Mouse (Mus musculus): ENCODE data around the gene Prkg1. TPM values are rescaled to one million over a fixed set of nuclear protein-coding genes. Genes with fewer than 3 reads are reported as not detected.
A peak's percentile ranks its signal among the peaks of the same experiment; 100 is the strongest.

The Prkg1 gene
- polyA plus RNA-seq, 1 experiment from 2014 or later, result 11.5 TPM

GRCm38 (mm10) chr19:31714418-31714817, 50.4 kb downstream of the Prkg1 start:
- H3K36me3 ChIP-seq, result no peaks in the 10 kb centered on the region
- WGBS, result 89% methylated on average over 4 of the region's 4 CpGs
- no peaks in the 10 kb centered on the region for H3K4me1 ChIP-seq
- H3K27ac ChIP-seq, result no peak overlapping the region
- no peak overlapping the region for H3K4me2 ChIP-seq (replicated peaks)
- no peaks in the 10 kb centered on the region for H3K9me3 ChIP-seq
- ATAC-seq (ENCODE audit: low FRiP score, low read depth), result no peak
- no peak overlapping the region for H3K4me3 ChIP-seq
- no peak overlapping the region for H3K9ac ChIP-seq
- no peaks in the 10 kb centered on the region for H3K27me3 ChIP-seq (replicated peaks)

GRCm38 (mm10) chr19:31713321-31713720, 51.5 kb downstream of the Prkg1 start:
- whole genome bisulfite sequencing, result 75% methylated on average over 4 of the region's 4 CpGs
- no peak overlapping the region for H3K4me2 ChIP-seq (replicated peaks)
- H3K4me3 ChIP-seq, result no peak overlapping the region
- no peaks in the 10 kb centered on the region for H3K36me3 ChIP-seq
- no peak overlapping the region for H3K9ac ChIP-seq
- H3K9me3 ChIP-seq, result no peaks in the 10 kb centered on the region
- H3K27me3 ChIP-seq (replicated peaks), result no peaks in the 10 kb centered on the region
- no peaks in the 10 kb centered on the region for H3K4me1 ChIP-seq
- ATAC-seq (ENCODE audit: low FRiP score, low read depth), result no peak
- no peak overlapping the region for H3K27ac ChIP-seq

DNA sequence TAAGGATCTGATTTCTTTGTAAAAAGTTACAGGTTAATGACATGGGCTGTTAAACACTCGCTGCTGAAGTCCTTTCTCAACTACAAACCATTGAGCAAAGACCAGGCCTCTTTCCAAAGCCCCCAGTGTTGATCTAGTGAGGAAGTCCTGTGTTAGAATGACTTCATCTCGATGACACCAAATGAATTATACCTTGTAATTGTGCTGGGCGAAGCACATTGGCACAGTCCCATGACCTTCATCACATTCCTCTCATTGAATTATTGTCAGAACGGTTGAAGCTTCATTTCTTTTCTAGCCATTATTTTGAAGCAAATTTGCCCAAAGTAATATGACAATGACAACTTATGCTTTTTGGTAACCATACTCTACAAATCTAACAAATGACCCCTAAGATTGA, 54.5 kb downstream of the Prkg1 start:
- no peaks in the 10 kb centered on the region for H3K27me3 ChIP-seq (replicated peaks)
- H3K4me1 ChIP-seq, result no peaks in the 10 kb centered on the region
- no peak overlapping the region for H3K27ac ChIP-seq
- H3K36me3 ChIP-seq, result no peaks in the 10 kb centered on the region
- H3K9me3 ChIP-seq, result no peaks in the 10 kb centered on the region
- WGBS, result 84% methylated on average over 4 of the region's 4 CpGs
- no peak for ATAC-seq (ENCODE audit: low FRiP score, low read depth)
- no peak overlapping the region for H3K9ac ChIP-seq
- H3K4me2 ChIP-seq (replicated peaks), result no peak overlapping the region
- H3K4me3 ChIP-seq, result no peak overlapping the region

- H3K4me3 ChIP-seq, result no peak overlapping the region
- no peaks in the 10 kb centered on the region for H3K27me3 ChIP-seq (replicated peaks)
- H3K36me3 ChIP-seq, result no peaks in the 10 kb centered on the region
- H3K27ac ChIP-seq, result no peak overlapping the region
- no peak overlapping the region for H3K9ac ChIP-seq
- H3K9me3 ChIP-seq, result no peaks in the 10 kb centered on the region
- H3K4me1 ChIP-seq, result no peaks in the 10 kb centered on the region
- ATAC-seq (ENCODE audit: low FRiP score, low read depth), result no peak
- no peak overlapping the region for H3K4me2 ChIP-seq (replicated peaks)
Measured at GRCm38 (mm10) chr19:31703991-31704390, 60.8 kb downstream of the Prkg1 start.

DNA sequence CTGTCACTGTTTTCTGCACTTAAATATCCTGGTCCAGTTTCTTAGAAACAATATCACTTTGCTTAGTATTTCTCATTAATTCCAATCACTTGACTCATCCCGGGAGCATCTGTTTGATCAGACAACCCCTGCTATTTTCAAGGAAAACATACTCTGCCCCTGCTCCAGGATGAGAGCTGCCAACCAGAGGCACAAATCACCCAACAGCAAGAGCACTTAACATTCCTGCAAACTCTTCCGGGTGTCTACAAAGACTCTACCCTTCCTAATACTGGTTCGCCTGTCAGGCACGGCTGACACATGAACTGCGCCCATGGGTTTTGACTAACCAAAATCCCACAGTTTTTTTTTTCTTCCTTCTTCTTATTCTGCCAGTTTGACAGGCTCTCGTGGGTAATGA, 65.9 kb downstream of the Prkg1 start:
- H3K9ac ChIP-seq, result no peak overlapping the region
- no peak overlapping the region for H3K4me2 ChIP-seq (replicated peaks)
- WGBS, result 82% methylated on average over 6 of the region's 6 CpGs
- H3K9me3 ChIP-seq, result no peaks in the 10 kb centered on the region
- H3K4me3 ChIP-seq, result no peak overlapping the region
- no peak overlapping the region for H3K27ac ChIP-seq
- H3K4me1 ChIP-seq, result no peaks in the 10 kb centered on the region
- no peak for ATAC-seq (ENCODE audit: low FRiP score, low read depth)
- H3K36me3 ChIP-seq, result no peaks in the 10 kb centered on the region
- no peaks in the 10 kb centered on the region for H3K27me3 ChIP-seq (replicated peaks)

- ATAC-seq (ENCODE audit: low FRiP score, low read depth), result no peak
- Histone ChIP-seq H3K4me3 (no peak overlapping the region), H3K36me3 (no peaks in the 10 kb centered on the region), H3K4me2 (replicated peaks) (no peak overlapping the region), H3K4me1 (no peaks in the 10 kb centered on the region), H3K27me3 (replicated peaks) (no peaks in the 10 kb centered on the region), H3K9me3 (no peaks in the 10 kb centered on the region), H3K9ac (no peak overlapping the region), H3K27ac (no peak overlapping the region)
- WGBS, result 52% methylated on average over 1 of the region's 1 CpGs
Measured at GRCm38 (mm10) chr19:31680821-31681220, 84.0 kb downstream of the Prkg1 start.

DNA sequence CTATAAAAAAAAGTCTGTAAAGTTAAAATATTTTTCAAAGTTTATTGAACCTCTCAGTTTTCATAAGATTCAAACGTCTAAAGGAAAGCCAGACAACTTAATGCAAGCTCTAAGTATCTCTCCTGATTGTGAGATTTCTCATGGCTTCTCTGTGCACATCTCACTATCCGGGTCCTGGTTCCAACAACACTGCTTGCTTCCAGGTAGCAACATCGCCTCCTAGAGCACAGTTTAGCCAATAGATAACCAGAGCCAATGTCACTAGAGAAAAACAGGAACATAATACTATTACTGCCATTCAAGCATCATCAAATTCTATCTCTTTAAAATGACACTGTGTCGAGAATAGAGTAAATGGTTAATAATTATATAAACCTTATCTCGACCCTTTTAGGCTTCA, 86.5 kb downstream of the Prkg1 start:
- Histone ChIP-seq H3K4me3 (no peak overlapping the region), H3K36me3 (no peaks in the 10 kb centered on the region), H3K27ac (no peak overlapping the region), H3K4me2 (replicated peaks) (no peak overlapping the region), H3K9ac (no peak overlapping the region), H3K27me3 (replicated peaks) (no peaks in the 10 kb centered on the region), H3K9me3 (no peaks in the 10 kb centered on the region), H3K4me1 (no peaks in the 10 kb centered on the region)
- no peak for ATAC-seq (ENCODE audit: low FRiP score, low read depth)
- WGBS, result 50% methylated on average over 5 of the region's 5 CpGs

DNA sequence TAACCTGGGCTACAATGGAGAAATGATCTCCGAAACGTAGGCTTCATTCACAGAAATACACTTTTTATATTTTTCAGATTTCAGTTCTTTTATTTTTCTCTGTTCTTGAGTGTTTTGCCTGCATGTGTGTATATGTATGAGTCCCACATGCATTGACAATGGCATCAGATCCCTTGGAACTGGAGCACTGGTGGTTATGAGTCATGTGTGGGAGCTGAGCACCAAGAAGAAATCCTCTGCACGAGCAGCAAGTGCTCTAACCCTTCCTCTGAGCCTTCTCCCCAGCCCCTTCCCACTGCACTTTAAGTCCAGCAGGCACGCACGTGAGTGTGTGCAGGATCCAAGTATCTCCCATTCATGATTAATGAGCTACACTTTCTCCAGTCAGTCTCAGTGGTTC, 93.1 kb downstream of the Prkg1 start:
- H3K27me3 ChIP-seq (replicated peaks), result no peaks in the 10 kb centered on the region
- WGBS, result 69% methylated on average over 5 of the region's 5 CpGs
- ATAC-seq (ENCODE audit: low FRiP score, low read depth), result no peak
- no peak overlapping the region for H3K4me2 ChIP-seq (replicated peaks)
- H3K4me3 ChIP-seq, result no peak overlapping the region
- H3K36me3 ChIP-seq, result no peaks in the 10 kb centered on the region
- H3K9ac ChIP-seq, result no peak overlapping the region
- H3K9me3 ChIP-seq, result no peaks in the 10 kb centered on the region
- H3K27ac ChIP-seq, result no peak overlapping the region
- no peaks in the 10 kb centered on the region for H3K4me1 ChIP-seq

DNA sequence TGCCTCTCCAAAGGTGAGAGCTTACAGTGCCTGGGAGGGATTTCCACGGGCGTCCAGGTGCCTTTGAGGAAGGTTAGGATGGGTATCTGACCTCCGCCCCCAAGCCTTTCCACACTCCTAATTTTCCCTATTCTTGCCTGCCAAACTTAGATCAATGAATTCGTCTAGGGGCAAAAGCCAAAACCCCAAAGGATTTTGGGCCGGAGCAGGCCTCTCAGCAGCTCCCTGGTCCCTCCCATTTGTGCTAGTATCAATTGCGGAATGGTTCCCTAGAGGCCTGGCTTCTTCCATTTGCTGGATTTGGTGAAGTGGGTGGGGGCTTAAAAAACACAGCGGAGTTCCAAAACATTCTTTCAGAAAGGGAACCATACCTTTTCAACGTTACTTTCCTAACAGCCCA, 99.8 kb downstream of the Prkg1 start:
- Histone ChIP-seq H3K9ac (peak overlapping the region; percentile 61), H3K4me2 (replicated peaks) (peak overlapping the region; percentile 93), H3K36me3 (no peaks in the 10 kb centered on the region), H3K9me3 (no peaks in the 10 kb centered on the region), H3K27ac (no peak overlapping the region), H3K4me3 (peak overlapping the region; percentile 57), H3K27me3 (replicated peaks) (0 out of 2 replicates have a peak, but pooled peaks cover 5% of the 10 kb centered on the region), H3K4me1 (peaks cover 7% of the 10 kb centered on the region)
- 8% methylated on average over 8 of the region's 8 CpGs for WGBS
- peak; percentile 3; the same call in 1 of the 2 replicates for ATAC-seq (ENCODE audit: low FRiP score, low read depth)

DNA sequence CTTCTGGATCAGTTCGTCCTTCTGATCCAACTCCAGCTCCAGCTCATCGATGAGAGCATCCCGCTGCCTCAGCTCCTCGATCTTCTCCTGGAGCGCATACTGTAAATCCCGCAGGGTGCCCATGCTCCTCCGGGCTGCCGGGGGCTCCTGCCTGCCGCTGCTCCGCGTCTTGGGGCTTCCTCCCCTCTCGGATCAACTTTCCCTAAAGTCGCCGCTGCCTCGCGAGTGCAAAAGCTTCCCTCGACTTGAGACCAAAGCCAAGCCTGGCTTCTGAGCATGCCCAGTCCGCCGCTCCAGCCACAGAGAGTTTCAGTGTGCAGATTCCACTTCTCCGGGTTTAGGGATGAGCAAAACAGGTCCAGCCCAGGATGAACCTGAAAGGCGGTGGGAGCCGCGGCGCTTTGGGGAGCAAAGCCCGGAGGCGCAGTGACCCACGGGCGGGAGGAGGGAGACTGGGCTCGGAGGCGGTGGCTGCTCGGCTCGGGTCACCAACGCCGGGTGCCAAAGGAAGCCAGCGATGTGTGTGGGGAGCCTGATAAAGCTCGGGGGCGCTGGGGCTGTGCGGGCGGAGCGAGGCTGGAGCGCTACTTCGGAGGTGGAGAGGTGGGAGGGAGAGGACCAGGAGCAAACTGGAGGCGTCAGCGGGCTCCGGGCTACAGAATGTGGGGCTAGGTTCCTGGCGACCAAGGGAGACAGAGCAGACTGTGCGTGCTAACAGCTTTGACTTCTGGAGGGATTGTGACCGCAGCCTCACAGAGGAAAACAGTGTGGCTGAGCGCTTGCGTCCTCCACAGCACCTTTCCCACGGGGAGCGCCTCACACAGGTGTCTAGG, 100.5 kb downstream of the Prkg1 start:
- H3K27me3 ChIP-seq (replicated peaks), result 0 out of 2 replicates have a peak, but pooled peaks cover 5% of the 10 kb centered on the region
- peak overlapping the region; percentile 57 for H3K4me3 ChIP-seq
- WGBS, result 0% methylated on average over 52 of the region's 52 CpGs
- peak overlapping the region; percentile 93 for H3K4me2 ChIP-seq (replicated peaks)
- ATAC-seq (ENCODE audit: low FRiP score, low read depth), result peak; percentile 83
- H3K36me3 ChIP-seq, result no peaks in the 10 kb centered on the region
- peaks cover 7% of the 10 kb centered on the region for H3K4me1 ChIP-seq
- H3K9me3 ChIP-seq, result no peaks in the 10 kb centered on the region
- H3K27ac ChIP-seq, result no peak overlapping the region
- H3K9ac ChIP-seq, result peak overlapping the region; percentile 61

DNA sequence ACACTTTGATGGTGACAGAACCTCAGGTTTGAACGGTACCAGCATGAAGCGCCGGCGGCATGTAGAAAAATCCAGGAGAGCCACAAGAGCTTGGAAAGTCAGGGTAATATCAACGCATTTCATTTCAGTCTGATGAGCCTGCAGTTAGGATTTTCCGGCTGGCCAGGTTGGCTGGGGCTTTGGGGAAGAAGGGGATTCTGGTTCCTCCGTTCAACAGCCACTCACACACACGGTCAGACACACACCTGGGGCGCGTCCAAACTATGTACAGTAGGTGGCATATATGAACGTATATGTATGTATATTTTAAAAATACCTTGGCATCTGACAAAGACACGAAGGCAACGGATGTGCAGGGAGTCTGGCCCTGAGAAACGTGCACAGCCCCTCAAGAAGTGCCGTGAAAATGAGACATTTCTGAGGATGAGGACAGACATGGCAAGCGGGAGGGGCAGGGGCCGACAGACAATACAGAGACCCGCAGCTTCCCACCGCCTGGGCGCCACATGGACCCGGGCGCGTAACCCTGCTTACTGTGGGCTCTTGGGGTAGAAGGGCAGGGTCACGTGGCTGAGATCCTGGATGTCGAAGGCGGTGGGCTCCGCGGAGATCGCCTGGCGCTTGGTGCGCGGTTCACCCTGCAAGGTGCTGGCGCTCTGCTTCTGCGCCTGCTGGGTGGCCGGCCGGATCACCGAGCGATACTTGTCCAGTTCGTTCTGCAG, 101.2 kb downstream of the Prkg1 start:
- 0 out of 2 replicates have a peak, but pooled peaks cover 5% of the 10 kb centered on the region for H3K27me3 ChIP-seq (replicated peaks)
- peak overlapping the region; percentile 61 for H3K9ac ChIP-seq
- peaks cover 11% of the 10 kb centered on the region for H3K4me1 ChIP-seq
- no peaks in the 10 kb centered on the region for H3K36me3 ChIP-seq
- 6% methylated on average over 39 of the region's 39 CpGs for WGBS
- no peak overlapping the region for H3K27ac ChIP-seq
- no peaks in the 10 kb centered on the region for H3K9me3 ChIP-seq
- H3K4me3 ChIP-seq, result peak overlapping the region; percentile 57
- ATAC-seq (ENCODE audit: low FRiP score, low read depth), result peak; percentile 93
- H3K4me2 ChIP-seq (replicated peaks), result peak overlapping the region; percentile 93

- no peak overlapping the region for H3K4me3 ChIP-seq
- 67% methylated on average over 2 of the region's 2 CpGs for WGBS
- H3K9me3 ChIP-seq, result no peaks in the 10 kb centered on the region
- ATAC-seq (ENCODE audit: low FRiP score, low read depth), result no peak
- H3K36me3 ChIP-seq, result no peaks in the 10 kb centered on the region
- H3K4me2 ChIP-seq (replicated peaks), result no peak overlapping the region
- no peak overlapping the region for H3K9ac ChIP-seq
- peaks cover 11% of the 10 kb centered on the region for H3K4me1 ChIP-seq
- 0 out of 2 replicates have a peak, but pooled peaks cover 5% of the 10 kb centered on the region for H3K27me3 ChIP-seq (replicated peaks)
- no peak overlapping the region for H3K27ac ChIP-seq
Measured at GRCm38 (mm10) chr19:31662802-31663201, 102.0 kb downstream of the Prkg1 start.

Measured in neural tube, embryonic 12.5 days (tissue).